Mouse (Mus musculus): Measurements from ENCODE around the gene Eif4g3.

DNA sequence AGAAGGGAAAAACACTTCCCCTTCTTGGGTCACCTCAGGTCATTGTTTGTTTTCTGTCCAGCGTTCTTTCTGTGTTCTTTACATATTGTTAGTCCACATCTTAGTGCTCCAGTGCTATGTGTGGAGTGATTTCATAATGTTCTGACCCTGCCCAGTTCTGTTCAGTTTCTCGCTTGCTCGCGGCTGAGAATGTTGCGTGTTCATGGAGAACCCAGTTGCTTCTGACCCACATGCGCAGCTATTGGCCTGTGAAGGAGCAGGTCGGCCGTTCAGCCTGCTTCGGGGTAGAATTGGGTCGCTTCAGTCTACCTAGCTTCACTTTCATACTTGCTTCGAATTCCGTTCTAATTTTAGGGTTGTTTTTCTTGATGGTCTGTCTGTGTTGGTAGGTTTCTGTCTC, 2.6 kb downstream of the Eif4g3 start:
- TF ChIP-seq CTCF (IDR thresholded peaks at IDR 0.05; ENCODE audit: low read depth, low read length) (no peak), GATA1 (IDR thresholded peaks at IDR 0.05; ENCODE audit: borderline replicate concordance, low read length) (no peak), GATA2 (IDR thresholded peaks at IDR 0.05; ENCODE audit: borderline replicate concordance, low read depth, low read length) (no peak), POLR2AphosphoS5 (IDR thresholded peaks at IDR 0.05; ENCODE audit: insufficient replicate concordance, low read depth, low read length) (no peak), TAL1 (conservative IDR thresholded peaks at IDR 0.05; ENCODE audit: low read depth, low read length) (no peak)
